Mouse (Mus musculus): ENCODE results near the gene Adgrl2.

GRCm38 (mm10) chr3:148956887-148957286 lies 33.5 kb downstream of the Adgrl2 start:
- TF ChIP-seq CTCF (IDR thresholded peaks at IDR 0.05 in 2 of 3, conservative IDR thresholded peaks at IDR 0.05 in 1 of 3; ENCODE audit: control insufficient read depth in 1 of 3, insufficient read depth in 1 of 3, low read depth in 2 of 3, low read length in 3 of 3, poor library complexity in 1 of 3, severe bottlenecking in 1 of 3) (no peak), E2F4 (IDR thresholded peaks at IDR 0.05; ENCODE audit: borderline replicate concordance, low read depth, low read length) (no peak), POLR2A (IDR thresholded peaks at IDR 0.05; ENCODE audit: control insufficient read depth in 1 of 2, insufficient read depth in 1 of 2, low read depth in 1 of 2, low read length in 2 of 2, poor library complexity in 1 of 2) (no peak)

All from MEL (cell line).